Mouse (Mus musculus): ENCODE measurements at regions not wholly inside any gene's neighbourhood (a gene's known extent, or its start where the extent isn't known, plus 50 kb on each side); places are given as distances from the start of the nearest gene placed in this dataset.
"Not testable (repeated sequence)": the region's sequence is repeated elsewhere in the genome, so short reads cannot be mapped to it uniquely, and the experiment has no call there.

DNA sequence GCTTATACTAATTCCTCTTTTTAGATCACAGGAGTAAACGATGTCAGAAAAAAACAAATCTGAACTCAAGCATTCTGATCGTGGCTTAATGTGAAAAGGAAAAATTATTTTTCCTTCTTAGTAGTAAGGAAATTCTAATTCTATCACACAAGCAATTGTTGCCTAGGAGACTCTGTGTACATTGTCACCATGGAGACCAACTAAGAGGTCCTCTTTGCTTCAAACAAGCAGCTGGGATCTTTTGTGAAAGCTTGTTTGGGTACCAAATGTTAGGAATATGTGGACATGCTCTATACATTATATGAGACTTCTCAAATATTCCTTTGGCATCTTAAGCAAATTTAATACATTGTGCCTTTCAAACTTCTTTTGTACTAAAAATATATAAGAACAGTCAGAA lies 345.9 kb upstream of the Atp10a start:
- DNase-seq (ENCODE audit: low read depth, low spot score), result no peak

DNA sequence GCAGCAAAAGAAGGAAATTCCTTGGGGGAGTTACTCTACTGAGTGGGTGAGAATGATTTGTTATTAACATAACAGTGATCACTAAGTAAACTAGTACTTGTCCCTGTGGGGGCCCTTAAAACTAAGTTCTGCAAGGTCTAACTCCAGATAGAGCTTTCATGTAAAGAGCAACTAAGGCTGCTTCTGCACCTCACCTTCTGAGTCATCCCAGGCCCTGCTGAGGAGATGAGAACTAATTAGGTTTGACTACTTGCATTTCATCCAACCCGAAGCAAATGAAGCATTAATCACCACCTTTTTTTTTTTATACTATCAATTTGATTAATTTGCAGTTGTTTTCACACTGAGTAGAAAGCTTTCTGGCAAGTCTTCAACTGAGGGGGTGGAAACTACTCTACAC lies 333.6 kb upstream of the Atp10a start:
- DNase-seq (ENCODE audit: low read depth, low spot score), result no peak

DNA sequence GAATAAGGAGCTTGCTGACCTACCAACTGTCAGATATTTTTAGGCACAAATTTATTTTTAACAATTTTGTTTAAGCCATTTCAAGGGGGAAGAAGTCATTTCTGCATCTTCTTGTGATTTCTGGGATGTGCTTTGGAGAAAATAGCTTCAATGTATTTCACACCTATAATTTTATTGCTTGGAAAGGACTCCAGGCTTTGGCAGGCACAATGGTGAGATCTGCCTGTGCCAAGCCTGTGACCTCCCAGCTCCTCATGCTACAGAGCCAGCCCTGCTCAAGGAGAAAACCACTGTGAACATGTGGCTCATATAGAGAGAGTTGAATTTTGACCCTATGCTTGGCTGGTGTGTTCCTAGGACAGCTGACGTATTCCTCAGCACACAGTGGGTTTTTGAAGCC lies 288.6 kb upstream of the Atp10a start:
- no peak for DNase-seq (ENCODE audit: low read depth, low spot score)

DNA sequence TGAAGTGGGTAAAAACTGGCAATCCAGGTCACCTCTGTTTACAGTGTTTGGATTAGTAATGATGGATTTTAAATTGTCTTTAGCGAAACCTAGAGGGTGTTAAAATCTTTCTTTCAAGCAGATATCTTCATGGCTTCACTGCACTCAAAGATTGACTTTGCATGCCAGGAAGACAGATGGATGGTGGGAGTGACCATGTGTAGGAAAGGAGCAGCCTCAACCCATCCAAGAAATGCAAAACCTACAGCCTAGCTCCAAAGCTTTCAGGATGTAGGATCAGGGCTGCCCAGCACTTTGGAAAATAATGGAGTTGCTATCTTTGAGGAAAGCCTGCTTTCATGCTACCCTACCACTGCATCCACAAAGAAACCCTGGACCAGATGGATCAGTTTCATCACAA lies 272.6 kb upstream of the Atp10a start:
- DNase-seq (ENCODE audit: low read depth, low spot score), result no peak

DNA sequence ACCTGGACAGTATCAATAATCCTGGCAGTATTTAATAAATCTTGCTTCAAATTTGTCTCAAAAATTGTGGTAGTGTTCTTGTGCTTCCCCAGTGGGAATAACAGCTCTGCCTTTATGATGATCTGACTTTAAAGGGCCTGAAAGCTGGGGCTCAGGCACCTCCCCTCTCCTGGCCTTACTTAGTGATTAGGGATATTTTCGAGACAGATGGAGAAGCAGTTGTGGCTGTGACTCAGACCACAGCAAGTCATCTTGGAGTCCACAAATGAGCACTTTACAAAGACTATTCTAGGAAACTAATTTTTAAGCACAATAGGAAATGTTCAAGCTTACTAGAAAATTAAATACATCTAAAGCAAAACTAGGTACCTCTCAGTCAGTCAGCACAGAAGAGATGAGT lies 267.6 kb upstream of the Atp10a start:
- DNase-seq (ENCODE audit: low read depth, low spot score), result no peak

DNA sequence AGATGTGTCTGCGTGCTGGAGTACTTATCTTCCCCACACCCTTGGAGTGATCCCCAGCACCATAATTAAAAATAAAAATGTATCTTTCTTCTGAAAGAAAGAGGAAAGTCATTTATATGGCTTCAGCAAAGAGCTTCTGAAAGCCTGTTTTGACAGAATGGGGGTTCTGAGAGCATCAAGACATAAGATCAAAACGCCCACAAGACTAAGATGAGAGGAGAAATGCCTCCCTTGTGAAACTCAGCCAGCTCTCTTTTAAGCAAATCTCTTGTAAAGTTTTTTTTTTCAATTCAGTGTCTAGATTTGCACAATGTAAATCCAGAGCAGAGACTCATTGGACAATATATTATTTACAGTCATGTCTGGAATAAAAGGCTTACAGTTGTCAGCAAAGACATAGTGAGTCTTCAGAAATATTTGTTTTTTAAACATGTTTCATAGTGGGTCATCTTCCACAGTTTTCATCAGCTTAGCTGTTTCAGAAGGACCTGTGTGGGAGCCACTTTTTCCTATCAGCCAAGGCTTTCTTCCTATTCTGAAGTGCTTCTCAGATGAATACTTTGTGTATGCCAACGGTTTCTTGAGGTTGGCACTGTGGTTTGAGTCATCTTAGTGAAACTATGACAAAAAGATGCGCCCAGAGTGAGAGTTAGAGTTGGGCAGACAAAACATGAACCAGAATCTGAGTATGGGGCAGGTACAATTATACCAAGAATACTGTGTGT lies 263.4 kb upstream of the Atp10a start:
- no peak for DNase-seq (ENCODE audit: low read depth, low spot score)

DNA sequence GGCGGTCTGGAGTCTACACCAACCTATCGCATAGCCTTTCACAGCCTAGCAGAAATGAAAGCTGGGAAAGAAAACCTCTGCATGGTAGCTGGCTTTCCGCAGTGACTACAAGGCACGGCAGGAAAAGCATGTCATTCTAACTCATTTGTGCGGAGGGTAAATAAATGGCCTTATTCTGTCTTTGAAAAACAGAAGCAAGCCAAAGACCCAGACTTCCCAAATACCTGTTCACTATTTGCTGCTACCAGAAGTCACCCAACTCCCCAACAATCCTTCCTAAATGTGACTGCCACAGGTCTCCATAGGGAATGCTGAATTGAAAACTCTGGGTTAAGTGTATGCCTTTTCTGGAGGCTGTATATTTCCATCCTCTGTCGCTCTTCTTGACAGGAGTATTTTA lies 258.0 kb upstream of the Atp10a start:
- no peak for DNase-seq (ENCODE audit: low read depth, low spot score)

DNA sequence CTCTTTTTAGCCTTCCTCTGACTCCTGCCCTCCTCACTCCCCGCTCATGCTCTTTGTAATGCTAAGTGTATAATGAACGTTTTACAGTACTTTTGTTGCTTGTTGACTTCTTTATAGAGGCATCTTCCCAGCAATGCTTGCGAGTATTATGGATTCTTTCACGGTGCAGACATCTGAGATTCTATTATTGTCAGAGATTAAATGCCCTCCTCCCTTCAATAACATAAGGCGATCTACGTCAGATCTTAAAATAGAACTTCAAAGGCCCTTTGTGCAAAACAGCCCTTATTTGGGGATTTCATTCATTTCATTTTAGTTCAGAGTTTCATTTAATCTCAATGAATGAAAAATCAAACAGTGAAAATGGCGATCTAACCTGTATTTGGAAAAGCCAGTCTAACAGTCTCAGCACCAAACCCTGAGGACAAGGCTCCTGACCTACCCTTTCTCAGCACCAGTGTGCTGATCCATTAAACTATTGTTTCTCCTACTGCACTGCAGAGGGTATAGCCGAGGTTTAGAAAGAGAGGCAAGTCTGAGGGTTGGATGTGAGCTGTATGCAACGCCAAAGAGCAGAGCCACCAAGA lies 257.3 kb upstream of the Atp10a start:
- DNase-seq (ENCODE audit: low read depth, low spot score), result peak; percentile 23

DNA sequence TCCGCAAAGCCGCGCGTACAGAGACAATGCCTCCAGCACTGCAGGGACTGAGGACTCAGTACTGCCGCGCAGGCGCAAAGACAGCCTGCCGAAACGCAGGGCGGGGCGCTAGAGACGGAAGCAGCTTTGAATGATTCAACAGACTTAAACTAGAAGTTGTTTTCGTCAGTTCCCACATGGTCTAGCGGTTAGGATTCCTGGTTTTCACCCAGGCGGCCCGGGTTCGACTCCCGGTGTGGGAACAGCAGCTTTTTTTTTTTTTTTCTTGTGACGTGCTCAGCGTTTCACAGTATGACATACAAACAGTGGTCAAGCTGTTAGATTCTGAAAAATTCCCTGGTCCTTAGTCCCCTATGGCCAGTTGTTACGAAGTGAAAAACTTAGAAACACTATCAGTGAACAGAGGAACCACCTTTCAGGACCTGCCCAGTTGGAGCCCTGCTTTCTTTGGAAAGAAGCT lies 256.8 kb upstream of the Atp10a start:
- peak; percentile 95 for DNase-seq (ENCODE audit: low read depth, low spot score)

DNA sequence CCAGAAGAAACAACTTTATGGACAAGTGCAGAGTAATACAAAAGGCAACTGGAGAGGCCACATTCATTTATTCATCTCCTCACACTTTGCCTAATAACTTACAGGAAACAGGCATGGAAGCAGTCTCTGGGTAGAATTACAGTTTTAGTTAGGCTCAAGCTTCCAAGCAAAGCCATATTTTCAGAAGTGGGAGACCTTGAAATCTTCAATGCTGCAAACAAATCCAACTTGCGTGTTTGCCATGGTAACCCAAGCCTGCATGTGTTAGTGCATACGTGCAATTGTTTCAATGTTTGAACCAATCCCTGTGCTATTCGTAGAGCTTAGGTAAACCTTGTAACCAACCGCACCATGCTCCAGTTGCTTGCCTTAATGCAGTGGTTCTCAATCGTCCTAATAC lies 256.3 kb upstream of the Atp10a start:
- no peak for DNase-seq (ENCODE audit: low read depth, low spot score)

DNA sequence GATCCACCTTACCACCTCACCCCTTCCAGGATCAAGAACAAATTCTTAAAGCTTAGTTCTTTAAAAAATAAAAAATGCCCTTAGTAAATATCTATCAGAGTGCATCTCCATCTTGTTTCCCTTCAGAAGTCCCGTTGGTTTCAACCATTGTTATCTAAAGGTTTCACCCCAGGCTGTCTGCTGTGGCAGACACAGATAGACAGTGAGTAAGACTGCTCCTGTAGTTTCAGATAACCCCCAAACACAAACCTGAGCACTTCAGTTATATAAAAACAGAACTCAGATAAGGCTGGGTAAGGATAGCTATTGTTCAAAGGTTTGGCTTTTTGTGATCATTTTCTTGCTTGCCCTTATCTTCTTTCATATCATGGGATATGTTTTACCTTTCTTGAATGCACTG lies 255.4 kb upstream of the Atp10a start:
- no peak for DNase-seq (ENCODE audit: low read depth, low spot score)

DNA sequence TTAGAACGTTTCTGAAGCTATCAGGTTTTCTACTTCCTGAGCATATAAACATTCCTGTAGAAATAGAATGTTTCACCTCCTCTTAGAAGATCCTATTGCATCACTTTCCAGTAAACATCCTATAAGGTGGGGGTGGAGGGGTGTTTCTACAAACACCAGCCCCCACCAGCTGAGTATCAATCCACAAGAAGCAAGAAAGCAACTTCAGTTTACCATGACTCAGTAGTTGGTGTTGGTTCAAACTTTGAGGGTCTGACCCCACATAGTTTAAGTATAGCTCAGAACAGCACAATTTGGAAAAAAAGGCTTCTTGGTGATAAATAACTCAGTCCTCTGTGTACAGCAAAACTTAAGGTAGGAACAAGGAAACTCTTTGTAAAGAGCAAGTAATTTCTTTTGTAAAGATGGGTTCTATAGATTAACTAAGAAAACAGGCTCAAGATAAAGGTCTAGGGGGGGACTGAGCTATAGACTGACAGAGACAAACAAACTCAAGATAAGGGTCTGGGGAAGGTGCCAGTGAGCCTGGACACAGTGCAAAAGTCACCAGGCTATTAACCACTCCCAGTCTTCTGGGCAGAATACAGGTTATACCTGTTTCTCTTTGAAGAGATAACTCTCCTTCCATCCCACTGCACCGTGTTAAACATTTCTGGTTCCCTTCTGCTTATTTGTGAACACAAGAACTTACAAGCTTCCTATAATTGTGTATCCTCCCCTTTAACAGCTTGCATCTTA lies 218.9 kb upstream of the Atp10a start:
- no peak for DNase-seq (ENCODE audit: low read depth, low spot score)

DNA sequence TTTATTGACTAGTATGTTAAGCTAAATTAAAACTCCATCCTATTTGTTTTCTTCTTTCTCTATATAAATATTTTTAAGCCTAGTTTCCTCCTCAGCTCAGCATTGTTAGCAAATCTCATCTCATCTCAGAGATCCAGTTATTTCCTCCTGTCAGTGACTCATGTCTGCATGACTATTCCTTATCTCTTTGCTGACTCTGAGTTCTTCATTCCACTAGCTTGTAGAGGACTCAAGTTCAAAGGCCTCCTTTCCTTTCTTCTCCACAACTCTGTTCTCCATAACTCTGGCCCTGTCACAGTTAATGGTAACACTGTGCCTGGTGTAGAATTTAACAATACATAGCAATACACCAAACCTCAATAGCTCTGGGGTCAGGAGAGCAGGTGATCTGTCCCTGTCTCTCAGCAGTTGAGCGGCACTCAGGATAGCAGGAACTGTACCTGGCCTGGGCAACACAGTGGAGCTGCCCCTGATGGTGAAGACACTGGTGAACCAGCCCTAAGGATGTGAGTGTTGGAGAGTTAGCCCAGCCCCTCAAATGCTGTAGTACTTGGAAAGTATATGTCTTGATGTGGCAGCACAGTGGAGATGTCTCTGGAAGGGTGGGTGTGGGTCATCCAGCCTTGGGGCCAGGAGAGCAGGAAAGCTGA lies 213.3 kb upstream of the Atp10a start:
- no peak for DNase-seq (ENCODE audit: low read depth, low spot score)

DNA sequence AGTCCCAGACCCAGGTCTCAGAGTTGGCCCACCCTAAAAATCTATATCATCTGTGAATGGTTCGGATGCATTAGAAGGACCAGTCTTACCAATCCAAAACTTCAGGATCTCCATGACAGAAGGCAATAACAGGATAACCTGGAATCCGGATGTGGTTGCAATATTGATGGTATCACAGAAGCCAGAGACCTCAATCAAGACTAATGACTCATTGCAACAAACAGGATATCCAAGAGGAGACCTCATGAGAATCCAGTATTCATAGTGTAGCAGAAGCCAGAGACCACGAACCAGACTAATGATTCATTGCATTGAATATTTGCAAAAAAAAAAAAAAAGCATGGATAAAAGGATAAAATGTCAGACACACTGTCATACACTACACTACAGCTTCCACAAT lies 212.7 kb upstream of the Atp10a start:
- no peak for DNase-seq (ENCODE audit: low read depth, low spot score)

DNA sequence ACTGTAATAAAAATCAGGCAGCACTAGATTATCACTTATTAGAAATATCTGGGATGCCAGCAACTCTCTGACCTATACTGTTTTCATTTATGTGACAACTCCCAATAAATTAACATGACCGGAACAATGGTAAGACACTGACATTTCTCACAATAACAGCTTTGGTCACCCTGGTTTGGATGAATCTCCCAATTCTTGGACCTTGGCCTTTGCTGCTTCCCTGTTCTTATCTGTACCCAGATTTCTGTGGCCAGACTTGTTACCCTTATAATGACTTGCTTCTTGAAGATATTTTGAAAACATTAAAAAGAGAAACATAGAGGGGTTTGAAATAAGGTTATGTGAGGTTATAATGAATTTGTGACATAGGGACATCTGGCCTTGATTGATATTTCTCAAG lies 210.2 kb upstream of the Atp10a start:
- no peak for DNase-seq (ENCODE audit: low read depth, low spot score)

DNA sequence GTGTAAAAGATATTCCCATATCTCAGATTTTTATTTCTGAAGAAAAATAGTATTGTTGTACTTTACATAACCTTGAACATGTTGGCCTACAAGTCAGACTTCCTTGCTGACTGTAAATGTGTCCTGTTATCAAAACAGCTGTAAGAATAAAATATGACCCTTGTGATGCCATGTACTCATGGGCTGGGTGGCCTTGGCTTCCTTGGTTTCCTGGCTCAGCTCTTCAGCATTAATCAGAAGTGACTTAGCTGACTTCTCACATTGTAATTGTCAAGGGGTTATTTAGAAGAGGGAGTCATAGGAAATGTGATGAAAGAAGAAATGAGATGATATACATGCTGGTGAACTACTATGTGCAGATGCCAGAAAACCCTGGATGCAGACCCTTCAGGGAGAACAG lies 209.7 kb upstream of the Atp10a start:
- DNase-seq (ENCODE audit: low read depth, low spot score), result no peak

DNA sequence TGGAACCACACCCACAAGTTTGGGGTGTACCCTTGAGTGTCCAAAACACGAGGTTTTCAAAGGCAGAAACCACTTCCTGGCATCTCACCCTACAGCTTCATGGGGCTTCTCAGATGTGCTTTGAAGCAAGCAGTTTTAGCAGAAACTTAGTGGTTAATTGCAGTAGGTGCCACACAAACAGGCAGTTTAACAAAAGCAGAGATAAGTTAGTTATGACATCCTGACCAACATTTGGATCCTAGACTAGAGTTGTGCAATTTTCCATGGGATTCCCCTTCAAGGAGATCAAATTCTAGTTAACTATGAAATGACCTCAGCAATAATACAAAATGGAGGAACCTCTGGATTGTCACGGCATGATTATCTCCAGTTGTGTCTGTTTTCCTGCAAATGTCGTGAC lies 207.2 kb upstream of the Atp10a start:
- DNase-seq (ENCODE audit: low read depth, low spot score), result no peak

DNA sequence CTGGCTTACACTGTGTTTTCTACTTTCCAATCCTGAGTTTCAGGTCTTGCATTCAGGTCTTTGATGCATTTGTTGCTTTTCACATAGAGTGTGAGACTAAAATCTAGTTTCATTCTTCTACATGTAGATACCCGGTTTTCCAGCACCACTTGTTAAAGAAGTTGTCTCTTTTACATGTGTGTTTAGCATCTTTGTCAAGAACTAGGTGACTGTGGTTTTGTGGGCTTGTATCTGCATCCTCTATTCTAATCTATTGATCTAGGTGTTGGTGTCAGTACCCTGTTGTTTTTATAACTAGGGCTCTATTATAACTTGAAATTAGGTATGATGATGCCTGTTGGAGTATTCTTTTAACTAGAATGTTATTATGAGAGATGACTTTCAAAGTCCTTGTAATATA lies 204.0 kb upstream of the Atp10a start:
- DNase-seq (ENCODE audit: low read depth, low spot score), result no peak

DNA sequence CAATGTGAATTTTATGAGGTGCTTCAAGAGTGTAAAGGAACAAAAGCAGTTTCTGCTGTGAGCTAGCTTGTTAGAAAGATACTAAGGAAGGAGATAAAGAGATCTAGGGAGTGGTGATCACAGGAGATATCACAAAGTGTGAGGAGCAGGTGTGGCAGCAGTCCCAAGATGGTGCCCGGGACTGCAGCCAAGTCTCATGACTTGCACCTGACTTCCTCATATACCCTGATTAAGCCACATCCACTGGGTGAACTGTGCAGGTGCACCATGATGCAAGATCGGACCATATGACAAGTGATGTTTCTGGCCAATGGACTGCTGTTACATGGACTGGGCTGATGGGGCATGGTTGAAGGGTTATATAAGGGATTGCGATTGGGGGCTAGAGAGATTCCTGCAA lies 197.8 kb upstream of the Atp10a start:
- DNase-seq (ENCODE audit: low read depth, low spot score), result not testable (repeated sequence)

DNA sequence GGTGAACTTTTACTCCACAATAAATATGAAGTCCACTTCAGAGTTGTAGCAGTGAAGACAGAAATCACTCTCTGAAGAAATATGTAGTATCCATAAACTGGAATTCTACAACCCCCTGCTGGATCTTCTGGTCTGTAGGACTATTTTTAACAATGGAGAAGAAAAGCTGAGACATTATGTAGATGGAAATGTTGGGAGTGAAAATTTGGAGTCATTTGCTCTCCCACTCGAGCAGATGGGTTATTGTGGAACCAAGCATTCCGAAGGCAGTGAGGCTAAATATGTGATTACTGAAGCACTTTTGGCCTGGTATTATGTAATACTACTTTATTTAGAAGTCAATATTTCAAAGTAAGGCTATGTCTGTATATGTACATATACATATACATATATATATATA lies 195.0 kb upstream of the Atp10a start:
- DNase-seq (ENCODE audit: low read depth, low spot score), result no peak

DNA sequence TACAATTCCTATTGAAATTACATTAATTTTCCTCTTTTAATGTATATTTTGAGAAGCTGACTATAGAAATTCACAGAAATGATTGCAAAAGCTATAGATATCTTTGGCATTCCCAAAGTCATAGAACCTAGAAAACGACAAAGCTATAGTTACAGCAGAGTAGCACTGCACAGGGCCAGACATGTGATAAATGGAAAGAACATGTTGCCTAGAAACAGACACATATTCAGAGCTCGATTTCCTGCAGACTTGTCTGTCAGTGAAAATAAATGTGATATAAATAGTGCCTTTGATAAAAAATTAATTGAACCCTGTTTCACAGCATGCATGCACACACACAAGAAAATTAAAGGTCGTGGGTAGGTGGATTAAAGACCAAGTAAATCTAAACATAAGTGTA lies 182.8 kb upstream of the Atp10a start:
- DNase-seq (ENCODE audit: low read depth, low spot score), result no peak

DNA sequence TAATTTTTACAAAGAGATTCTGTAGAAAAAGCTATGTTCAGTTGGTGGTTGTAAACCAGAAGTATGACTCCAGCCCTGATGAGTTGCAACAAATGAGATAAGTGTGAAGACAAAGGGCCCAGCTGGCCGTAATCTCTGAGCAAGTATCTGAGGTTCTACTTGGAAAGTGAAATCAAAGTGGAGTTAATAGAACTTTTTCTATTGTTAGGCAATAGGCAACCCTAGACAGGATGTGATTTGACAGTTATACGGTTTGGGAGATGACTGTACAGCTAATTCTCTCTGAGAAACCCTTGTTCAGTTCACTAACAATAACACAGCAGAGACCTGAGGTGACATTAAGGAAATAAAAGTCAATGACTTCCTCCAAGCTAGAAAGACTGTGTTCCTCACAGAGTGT lies 180.8 kb upstream of the Atp10a start:
- DNase-seq (ENCODE audit: low read depth, low spot score), result no peak

DNA sequence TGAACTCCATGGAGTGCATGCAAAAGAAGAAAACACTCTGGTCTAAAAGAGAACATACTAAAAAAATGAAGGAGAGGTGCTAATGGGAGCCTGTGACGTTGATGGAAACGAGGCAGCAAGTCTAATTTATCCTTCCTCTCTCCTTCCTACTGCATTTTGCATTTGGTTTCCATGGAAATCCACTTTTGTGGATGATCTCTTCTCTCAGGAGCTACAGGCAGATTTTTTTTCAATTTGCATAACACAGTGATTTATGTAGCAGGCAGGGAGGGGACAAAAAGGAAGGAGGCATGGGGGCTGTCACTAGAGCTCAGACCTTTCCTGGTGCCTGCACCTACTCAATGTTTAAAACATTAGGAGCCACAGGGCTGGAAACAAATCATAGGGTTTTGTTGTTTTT lies 167.7 kb upstream of the Atp10a start:
- no peak for DNase-seq (ENCODE audit: low read depth, low spot score)
